Mouse (Mus musculus) ES-E14 (cell line): ENCODE data around the gene Ptprcap. TPM values are rescaled to one million over a fixed set of nuclear protein-coding genes. Genes with fewer than 3 reads are reported as not detected.
A peak's percentile ranks its signal among the peaks of the same experiment; 100 is the strongest.

Experiments used
- DNase-seq: peaks from one replicate; pipeline ENCODE4 v3.0.0-alpha.2; 2013; ENCODE audit warnings: low read depth, low spot score
- H3K27ac ChIP-seq: 2 replicates; pipeline ENCODE4 v1.5.1; 2012; ENCODE audit warnings: low read depth, mild to moderate bottlenecking, low read length, moderate library complexity, mixed read lengths; ENCODE audit not compliant: poor library complexity, insufficient read depth, severe bottlenecking
- H3K36me3 ChIP-seq: 2 replicates; pipeline ENCODE4 v1.6.1; 2012; ENCODE audit warnings: mild to moderate bottlenecking, low read length, moderate library complexity, mixed read lengths; ENCODE audit not compliant: control insufficient read depth, poor library complexity, insufficient read depth, severe bottlenecking
- H3K4me1 ChIP-seq, 2 experiments: fragments of 150-350 bp in 1 of 2; sonication (generic) in 1 of 2; 2 replicates each; pipeline ENCODE4 v1.6.1; 2012; ENCODE audit warnings: low read length in 2 of 2, mild to moderate bottlenecking in 1 of 2, mixed read lengths in 1 of 2; ENCODE audit not compliant: control insufficient read depth in 2 of 2, insufficient read depth in 2 of 2, poor library complexity in 1 of 2
- H3K4me3 ChIP-seq, 2 experiments: fragments of 150-350 bp in 1 of 2; sonication (generic) in 1 of 2; 2 replicates each; pipeline ENCODE4 v1.5.1; 2012; ENCODE audit warnings: low read length in 2 of 2, low read depth in 1 of 2, mild to moderate bottlenecking in 1 of 2, mixed read lengths in 1 of 2; ENCODE audit not compliant: insufficient read depth in 1 of 2, poor library complexity in 1 of 2, severe bottlenecking in 1 of 2
- H3K9ac ChIP-seq: 2 replicates; pipeline ENCODE4 v1.6.1; 2012; ENCODE audit warnings: low read depth, mild to moderate bottlenecking, low read length, mixed read lengths; ENCODE audit not compliant: poor library complexity, insufficient read depth, severe bottlenecking
- H3K9me3 ChIP-seq: fragments of 150-350 bp; sonication (generic); 2 replicates; pipeline ENCODE4 v1.6.1; 2012; ENCODE audit warnings: low read depth, mild to moderate bottlenecking, low read length; ENCODE audit not compliant: control insufficient read depth, insufficient read depth
- CHD2 ChIP-seq: IDR thresholded peaks from 2 replicates; pipeline ENCODE4 v1.6.1; 2014; ENCODE audit warnings: mild to moderate bottlenecking, low read depth, low read length, inconsistent platforms
- HCFC1 ChIP-seq: IDR thresholded peaks from 2 replicates; pipeline ENCODE4 v1.6.1; 2012; ENCODE audit warnings: low read length, inconsistent platforms, borderline replicate concordance; ENCODE audit not compliant: insufficient read depth
- MAFK ChIP-seq: IDR thresholded peaks from 2 replicates; pipeline ENCODE4 v1.6.1; 2014; ENCODE audit warnings: mild to moderate bottlenecking, low read depth, low read length, inconsistent platforms; ENCODE audit not compliant: insufficient read depth
- ZC3H11A ChIP-seq: IDR thresholded peaks from 2 replicates; pipeline ENCODE4 v1.6.1; 2012; ENCODE audit warnings: low read depth, mild to moderate bottlenecking, inconsistent platforms, low read length, borderline replicate concordance
- ZNF384 ChIP-seq: IDR thresholded peaks from 2 replicates; pipeline ENCODE4 v1.6.1; 2012; ENCODE audit warnings: low read depth, low read length, inconsistent platforms
- in situ Hi-C, 2 experiments: fragments of 600-800 bp; cut with MboI; formaldehyde crosslinking; loops; one replicate each; pipeline ENCODE4 v1.15.1; 2025; ENCODE audit warnings: low sequenced_read_pairs in 2 of 2, inconsistent platforms in 1 of 2; ENCODE audit not compliant: unreplicated experiment in 2 of 2
- total RNA-seq: library from RNA; depleted of rRNA; stranded (reverse); fragments of 300-350 nt; gene quantifications from 2 replicates; pipeline ENCODE4 v1.2.3, GENCODE M21; 2012

Gene Ptprcap
- total RNA-seq, 1 experiment: 9.5 TPM

DNA sequence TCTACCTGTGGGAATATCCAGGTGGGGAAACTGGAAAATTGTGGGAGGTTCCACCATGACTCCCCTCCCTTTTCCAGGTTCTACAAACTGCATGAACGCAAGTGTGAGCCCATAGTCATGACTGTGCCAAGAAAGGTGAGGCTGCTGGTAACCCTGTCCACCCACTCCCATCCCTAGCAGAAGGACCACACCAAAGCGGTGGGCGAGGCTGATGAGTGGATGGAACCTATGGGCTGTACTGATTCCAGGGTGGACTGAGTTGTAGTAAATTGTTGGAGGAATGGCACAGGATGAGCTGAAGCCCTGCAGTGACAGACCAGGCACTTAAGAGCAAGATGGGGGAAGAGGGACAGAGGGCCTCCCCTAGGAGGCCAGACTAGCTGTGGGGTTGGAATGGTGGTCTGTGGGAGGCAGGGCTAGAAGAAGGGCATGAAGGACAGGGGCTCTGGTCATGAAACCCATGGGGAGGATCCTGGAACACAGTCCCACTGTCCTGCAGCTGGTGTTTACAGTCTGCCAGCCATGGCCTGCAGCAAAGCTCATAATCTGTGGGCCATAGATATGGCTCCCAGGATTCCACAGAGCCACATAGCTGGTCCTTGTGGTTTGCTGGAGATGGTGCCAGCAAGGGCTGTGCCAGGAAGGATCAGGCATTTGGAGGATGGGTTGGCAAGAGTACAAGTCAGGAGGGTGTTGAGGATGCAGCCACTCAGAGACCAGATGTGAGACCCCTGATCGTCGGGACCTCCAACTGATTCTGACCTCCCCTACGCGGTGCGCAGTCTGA, 766 bp upstream of the Ptprcap start:
- no peak for DNase-seq
- Histone ChIP-seq H3K9me3 (no peaks in the 10 kb centered on the region), H3K9ac (no peak overlapping the region), H3K27ac (no peak overlapping the region), H3K4me3 (no peak overlapping the region), H3K36me3 (peaks cover 25% of the 10 kb centered on the region), H3K4me1 (peaks cover 3 to 57% of the 10 kb centered on the region in 2 experiments)
- TF ChIP-seq MAFK: no peak
- no peak for TF ChIP-seq CHD2
- TF ChIP-seq HCFC1: no peak
- in situ Hi-C loops: no loop called here

DNA sequence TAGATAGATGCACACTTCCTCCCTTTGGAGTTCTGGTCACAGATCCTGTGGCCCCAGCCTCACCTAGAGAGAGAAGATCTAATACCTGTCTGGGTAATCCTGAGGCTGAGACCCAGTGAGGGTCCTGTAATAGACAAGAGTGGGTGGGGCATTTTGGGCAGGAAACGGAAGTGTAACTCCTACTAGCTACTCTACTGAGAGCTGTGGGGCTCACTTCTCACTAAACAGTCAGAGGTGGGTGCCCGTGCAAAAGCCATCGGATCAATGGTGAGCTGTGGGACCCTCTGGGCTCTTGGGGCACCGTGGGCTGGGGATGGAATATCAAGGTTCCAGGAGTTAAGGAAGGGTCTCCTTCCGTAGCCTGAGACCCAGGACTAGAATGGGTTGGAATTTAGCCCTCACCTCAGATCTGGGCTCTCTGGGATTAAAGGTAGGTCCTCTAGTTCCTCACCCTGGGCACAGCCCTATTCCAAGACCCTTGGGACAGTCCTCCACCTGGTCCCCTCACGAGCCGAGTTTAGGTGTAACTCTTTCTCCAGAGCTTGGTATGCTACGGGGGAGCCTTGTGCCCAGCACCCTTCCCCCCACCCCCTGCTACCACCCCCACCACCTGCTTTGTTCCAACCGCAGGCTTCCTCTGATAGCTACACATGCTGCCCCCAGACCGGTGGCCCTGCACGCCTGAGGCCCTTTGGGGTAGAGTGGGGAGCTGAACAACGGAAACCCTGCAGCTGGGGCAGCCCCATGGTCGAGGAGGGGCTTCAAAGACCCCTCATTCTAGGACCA, 1.2 kb downstream of the Ptprcap start:
- in situ Hi-C loops: no loop called here
- Histone ChIP-seq H3K36me3 (peaks cover 40% of the 10 kb centered on the region), H3K4me1 (peaks cover 0 to 46% of the 10 kb centered on the region in 2 experiments; a peak in 3 of 4 replicates), H3K9me3 (no peaks in the 10 kb centered on the region), H3K9ac (peak overlapping the region; percentile 21; the same call in 1 of the 2 replicates), H3K27ac (no peak overlapping the region), H3K4me3 (no peak overlapping the region; a peak in 1 of 4 replicates)
- DNase-seq: no peak
- TF ChIP-seq ZNF384: no peak

DNA sequence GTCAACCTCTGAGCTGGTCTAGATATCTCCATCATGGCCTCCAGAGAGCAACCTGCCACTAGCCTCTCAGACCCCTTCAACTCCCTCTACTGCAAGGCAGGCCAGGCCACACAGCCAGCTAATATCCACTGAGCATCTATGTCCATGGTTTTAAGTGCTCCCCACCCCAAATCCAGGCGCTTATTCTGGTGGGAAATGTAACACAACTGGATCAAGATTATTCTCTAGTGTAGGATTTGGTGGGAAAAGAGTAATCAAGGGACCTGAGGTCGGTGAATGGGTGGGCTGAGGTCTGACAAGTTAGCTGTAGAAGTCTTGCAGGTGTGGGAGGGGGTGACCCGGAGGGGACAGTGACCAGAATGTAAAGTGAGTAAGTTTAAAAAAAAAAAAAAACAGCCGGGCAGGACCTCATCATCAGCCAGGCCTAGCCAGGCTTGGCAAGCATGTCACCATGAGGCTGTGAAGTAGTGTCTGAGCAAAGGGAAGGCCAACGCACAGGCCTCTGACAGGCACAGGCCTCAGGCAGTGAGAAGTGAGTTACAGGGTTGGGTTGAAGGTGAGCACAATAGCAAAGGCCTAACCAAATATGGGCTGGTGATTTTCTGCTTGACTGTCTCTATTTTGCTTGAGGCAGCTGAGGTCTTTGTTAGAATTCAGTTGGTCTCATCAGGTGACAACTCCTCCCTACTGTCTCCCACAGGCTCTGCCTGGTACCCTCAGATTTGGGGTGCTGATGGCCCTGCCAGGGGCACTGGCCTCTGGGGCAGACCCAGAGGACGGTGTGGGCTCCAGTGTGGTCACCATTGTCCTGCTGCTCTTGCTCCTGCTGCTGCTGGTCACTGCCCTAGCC, 2.0 kb downstream of the Ptprcap start:
- no peaks in the 10 kb centered on the region for H3K9me3 ChIP-seq
- peak overlapping the region; percentile 35 to 39; a peak in 3 of 4 replicates for H3K4me3 ChIP-seq
- in situ Hi-C loops: no loop called here
- peaks cover 0 to 38% of the 10 kb centered on the region in 2 experiments; a peak in 3 of 4 replicates for H3K4me1 ChIP-seq
- TF ChIP-seq ZNF384 (no peak), MAFK (no peak), HCFC1 (no peak), CHD2 (no peak)
- H3K27ac ChIP-seq: no peak overlapping the region
- DNase-seq: no peak
- peak overlapping the region; percentile 31; the same call in 1 of the 2 replicates for H3K9ac ChIP-seq
- H3K36me3 ChIP-seq: peaks cover 34% of the 10 kb centered on the region

DNA sequence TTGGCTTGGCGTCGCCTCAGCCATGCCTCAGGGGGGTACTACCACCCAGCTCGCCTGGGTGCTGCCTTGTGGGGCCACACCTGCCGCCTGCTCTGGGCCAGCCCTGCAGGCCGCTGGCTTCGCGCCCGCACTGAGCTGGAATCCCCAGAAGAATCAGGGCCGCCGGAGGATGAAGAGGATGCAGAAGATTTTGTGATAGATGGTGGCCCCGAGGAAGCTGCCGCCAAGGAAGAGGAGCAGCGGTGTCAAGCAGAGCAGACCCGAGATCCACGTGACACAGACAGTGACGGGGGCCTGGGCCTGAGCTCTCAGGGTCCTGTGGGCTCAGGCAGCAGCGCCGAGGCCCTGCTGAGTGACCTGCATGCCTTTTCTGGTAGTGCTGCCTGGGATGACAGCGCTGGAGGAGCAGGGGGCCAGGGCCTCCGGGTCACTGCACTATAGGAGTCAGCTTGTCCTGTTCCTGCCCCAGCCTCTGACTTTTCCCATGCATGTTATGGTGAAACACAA, 2.7 kb downstream of the Ptprcap start:
- Histone ChIP-seq H3K4me1 (peaks cover 0 to 36% of the 10 kb centered on the region in 2 experiments; a peak in 2 of 4 replicates), H3K4me3 (peak overlapping the region; percentile 35 to 39; a peak in 2 of 4 replicates), H3K36me3 (peaks cover 29% of the 10 kb centered on the region), H3K27ac (no peak overlapping the region), H3K9me3 (no peaks in the 10 kb centered on the region), H3K9ac (peak overlapping the region; percentile 31; the same call in 1 of the 2 replicates)
- in situ Hi-C loops: no loop called here
- TF ChIP-seq ZC3H11A: no peak
- no peak for TF ChIP-seq MAFK
- no peak for TF ChIP-seq ZNF384
- no peak for TF ChIP-seq HCFC1
- no peak for TF ChIP-seq CHD2
- no peak for DNase-seq
